Comparison of ENCODE assay signal across 8 mouse cellular contexts in genomic region chr16:31943980-31944379, GRCm38 (mm10). TPM values are rescaled to one million over a fixed set of nuclear protein-coding genes. Genes with fewer than 3 reads are reported as not detected.
DNase-seq lines count a peak whose midpoint lies in the region; ATAC-seq and TF ChIP-seq lines count a peak whose summit lies in the region.

No protein-coding gene starts in this region.

- H3K27me3 ChIP-seq in midbrain, postnatal 0 days (ENCODE audit: insufficient read depth, low read length), result no peaks in the 10 kb centered on the region

- peaks cover 12% of the 10 kb centered on the region for H3K4me1 ChIP-seq in midbrain, postnatal 0 days (ENCODE audit: insufficient read depth, low read length)

- TF ChIP-seq CTCF in midbrain, postnatal 0 days (IDR thresholded peaks at IDR 0.05), result peak; percentile 83

- H3K27ac ChIP-seq in midbrain, postnatal 0 days (ENCODE audit: low read depth, low read length), result no peak overlapping the region

- H3K9me3 ChIP-seq in midbrain, postnatal 0 days (ENCODE audit: low read length), result no peaks in the 10 kb centered on the region

- intact Hi-C loops in left cerebral cortex, postnatal 25 days (cut with DNase I), result no loop called here

- peaks cover 8% of the 10 kb centered on the region for H3K36me3 ChIP-seq in midbrain, postnatal 0 days (ENCODE audit: insufficient read depth, low read length)

- DNase-seq in layer of hippocampus, adult 11-12 months (ENCODE audit: low spot score), result peak; percentile 84
- no peak for DNase-seq in layer of hippocampus, adult 9-10 months (ENCODE audit: low spot score)
- peak; percentile 73 for DNase-seq in cerebellum, adult 9-11 months
- DNase-seq in frontal cortex, postnatal 25 days (ENCODE audit: low spot score in 2 of 2), result peak; percentile 71 to 78
- peak; percentile 87 for DNase-seq in induced T-regulatory cell, adult 2 months (ENCODE audit: low read depth)
- peak; percentile 80 to 83 for DNase-seq in left cerebral cortex, postnatal 25 days (ENCODE audit: low spot score in 2 of 2)
- peak; percentile 84 for DNase-seq in midbrain, postnatal 0 days (ENCODE audit: low spot score)
- DNase-seq in spleen, postnatal 10 days (ENCODE audit: low spot score in 2 of 2), result peak; percentile 63 to 86

- ATAC-seq in midbrain, postnatal 0 days (ENCODE audit: low FRiP score), result no peak; the same call in 1 of the 2 replicates

- 2% methylated on average over 10 of the region's 10 CpGs for WGBS in midbrain, postnatal 0 days

- H3K4me2 ChIP-seq in midbrain, postnatal 0 days (ENCODE audit: low read depth, low read length, poor library complexity, severe bottlenecking), result no peak overlapping the region

- H3K4me3 ChIP-seq in midbrain, postnatal 0 days (ENCODE audit: low read depth, low read length), result no peak overlapping the region

- no peak overlapping the region for H3K9ac ChIP-seq in midbrain, postnatal 0 days (replicated peaks; ENCODE audit: low read length, poor library complexity, severe bottlenecking)

RNA-seq across cellular contexts. Expression of gene 0610012G03Rik, which starts 4.3 kb away (rescaled TPM):
- total RNA-seq in left cerebral cortex, postnatal 25 days (2021), result 10 to 100 TPM; 45.3 to 47.3 TPM
- total RNA-seq in midbrain, postnatal 0 days (2014; rRNA removed), result 95.0 and 98.0 TPM in 2 replicates
- 139 and 143 TPM in 2 replicates for polyA plus RNA-seq in midbrain, postnatal 0 days (2015; fragmentation: Nextera tagmentation; extraction: Ambion mirVana)

RNA-seq across cellular contexts. Expression of gene Ncbp2, which starts 4.3 kb away (rescaled TPM):
- 10 to 100 TPM; 50.9 to 53.8 TPM for total RNA-seq in left cerebral cortex, postnatal 25 days (2021)
- 25.9 and 31.5 TPM in 2 replicates for total RNA-seq in midbrain, postnatal 0 days (2014; rRNA removed)
- 65.7 and 73.2 TPM in 2 replicates for polyA plus RNA-seq in midbrain, postnatal 0 days (2015; fragmentation: Nextera tagmentation; extraction: Ambion mirVana)

RNA-seq across cellular contexts. Expression of gene Pigz, which starts 10.3 kb away (rescaled TPM):
- total RNA-seq in left cerebral cortex, postnatal 25 days (2021), result 10 to 100 TPM; 23.3 to 25.1 TPM
- total RNA-seq in midbrain, postnatal 0 days (2014; rRNA removed), result 2.1 and 3.2 TPM in 2 replicates
- polyA plus RNA-seq in midbrain, postnatal 0 days (2015; fragmentation: Nextera tagmentation; extraction: Ambion mirVana), result 2.5 and 3.9 TPM in 2 replicates

RNA-seq across cellular contexts. Expression of gene Senp5, which starts 59.1 kb away (rescaled TPM):
- 10 to 100 TPM; 45.1 to 46.0 TPM for total RNA-seq in left cerebral cortex, postnatal 25 days (2021)
- total RNA-seq in midbrain, postnatal 0 days (2014; rRNA removed), result 23.3 and 26.5 TPM in 2 replicates
- polyA plus RNA-seq in midbrain, postnatal 0 days (2015; fragmentation: Nextera tagmentation; extraction: Ambion mirVana), result 10.1 and 12.8 TPM in 2 replicates
